Mouse (Mus musculus): ENCODE data around the gene Gm49342.

- TF ChIP-seq CTCF (IDR thresholded peaks at IDR 0.05; ENCODE audit: low read depth) (no peak), EP300 (IDR thresholded peaks at IDR 0.05; ENCODE audit: low read depth) (no peak)
Observed at GRCm38 (mm10) chr14:50925111-50925920, 19.0 kb upstream of the Gm49342 start.

All from heart, postnatal 0 days (tissue).